ENCODE assay signal across 8 mouse cellular contexts in the genomic region with DNA sequence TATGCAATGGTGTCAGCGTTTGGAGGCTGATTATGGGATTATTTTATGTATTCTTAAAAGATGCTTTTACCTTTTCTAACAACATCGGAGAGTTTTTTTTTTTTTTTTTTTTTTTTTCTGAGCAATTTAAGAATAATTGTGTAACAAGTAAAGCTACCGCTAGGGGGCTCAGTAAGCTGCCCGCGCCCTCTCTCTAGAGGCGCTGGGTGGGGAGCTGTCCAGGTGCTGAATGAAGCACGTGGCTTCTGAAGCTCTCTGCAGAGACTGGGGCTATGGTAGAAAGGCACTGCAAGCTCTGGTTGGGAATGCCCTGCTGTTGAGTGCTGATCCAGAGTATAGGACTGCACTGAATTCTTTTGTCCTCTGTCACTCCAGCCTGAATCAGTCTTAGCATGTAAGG. TPM values are rescaled to one million over a fixed set of nuclear protein-coding genes. Genes with fewer than 3 reads are reported as not detected.
A peak's percentile ranks its signal among the peaks of the same experiment; 100 is the strongest.
DNase-seq lines count a peak whose midpoint lies in the region; ATAC-seq lines count a peak whose summit lies in the region.

No protein-coding gene starts in this region.

- WGBS in hindbrain, embryonic 11.5 days, result 9% methylated on average over 7 of the region's 7 CpGs
- WGBS in hindbrain, embryonic 16.5 days, result 6% methylated on average over 7 of the region's 7 CpGs
- WGBS in forebrain, embryonic 16.5 days, result 5% methylated on average over 7 of the region's 7 CpGs

- peak; percentile 88 for DNase-seq in hindbrain, embryonic 11.5 days (ENCODE audit: low spot score)
- peak; percentile 76 for DNase-seq in left cerebral cortex, postnatal 4 days
- DNase-seq in naive thymus-derived CD4-positive, alpha-beta T cell, adult 2 months (ENCODE audit: low read depth), result peak; percentile 73
- DNase-seq in telencephalon, adult 2 months (ENCODE audit: low read depth, low spot score), result peak; percentile 39

- H3K4me1 ChIP-seq in hindbrain, embryonic 11.5 days (replicated peaks; ENCODE audit: control insufficient read depth, insufficient read depth, low read length), result no peaks in the 10 kb centered on the region
- H3K4me1 ChIP-seq in hindbrain, embryonic 16.5 days (ENCODE audit: control insufficient read depth, insufficient read depth, low read depth, low read length), result no peaks in the 10 kb centered on the region
- H3K4me1 ChIP-seq in forebrain, embryonic 16.5 days (replicated peaks; ENCODE audit: control insufficient read depth, insufficient read depth, low read length), result no peaks in the 10 kb centered on the region

- H3K4me2 ChIP-seq in hindbrain, embryonic 11.5 days (replicated peaks; ENCODE audit: low read depth, low read length), result no peak overlapping the region
- H3K4me2 ChIP-seq in hindbrain, embryonic 16.5 days (ENCODE audit: low read length), result no peak overlapping the region
- H3K4me2 ChIP-seq in forebrain, embryonic 16.5 days (ENCODE audit: low read length), result no peak overlapping the region

- peak; percentile 65; the same call in 1 of the 2 replicates for ATAC-seq in hindbrain, embryonic 11.5 days (ENCODE audit: low FRiP score)
- ATAC-seq in hindbrain, embryonic 16.5 days, result no peak
- ATAC-seq in cerebellum, adult (ENCODE audit: insufficient number of reproducible peaks, low FRiP score, low TSS enrichment), result peak; percentile 89
- ATAC-seq in forebrain, embryonic 16.5 days, result peak; percentile 72
- peak; percentile 71 for ATAC-seq in inflammation-experienced regulatory T-cells, adult 6 months

- H3K27ac ChIP-seq in hindbrain, embryonic 11.5 days (ENCODE audit: low read depth, low read length), result no peak overlapping the region
- no peak overlapping the region for H3K27ac ChIP-seq in hindbrain, embryonic 16.5 days (ENCODE audit: low read depth, low read length)
- H3K27ac ChIP-seq in forebrain, embryonic 16.5 days (ENCODE audit: low read length), result no peak overlapping the region

- no peak overlapping the region for H3K4me3 ChIP-seq in hindbrain, embryonic 11.5 days (ENCODE audit: low read depth, low read length)
- no peak overlapping the region for H3K4me3 ChIP-seq in hindbrain, embryonic 16.5 days (ENCODE audit: low read length)
- no peak overlapping the region for H3K4me3 ChIP-seq in forebrain, embryonic 16.5 days (replicated peaks; ENCODE audit: low read length)

- intact Hi-C loops in left cerebral cortex, postnatal 4 days (cut with DNase I), result no loop called here

- H3K27me3 ChIP-seq in hindbrain, embryonic 11.5 days (ENCODE audit: control insufficient read depth, insufficient read depth, low read length), result no peaks in the 10 kb centered on the region
- no peaks in the 10 kb centered on the region; the same call in 1 of the 2 replicates for H3K27me3 ChIP-seq in hindbrain, embryonic 16.5 days (replicated peaks; ENCODE audit: control insufficient read depth, insufficient read depth, low read length)
- H3K27me3 ChIP-seq in forebrain, embryonic 16.5 days (replicated peaks; ENCODE audit: control insufficient read depth, insufficient read depth, low read length), result no peaks in the 10 kb centered on the region

- no peaks in the 10 kb centered on the region for H3K36me3 ChIP-seq in hindbrain, embryonic 11.5 days (ENCODE audit: control insufficient read depth, insufficient read depth, low read length)
- H3K36me3 ChIP-seq in hindbrain, embryonic 16.5 days (ENCODE audit: control insufficient read depth, insufficient read depth, low read length), result no peaks in the 10 kb centered on the region
- H3K36me3 ChIP-seq in forebrain, embryonic 16.5 days (ENCODE audit: control insufficient read depth, insufficient read depth), result no peaks in the 10 kb centered on the region

- H3K9me3 ChIP-seq in hindbrain, embryonic 11.5 days (ENCODE audit: control insufficient read depth, low read length), result no peaks in the 10 kb centered on the region
- peaks cover 6% of the 10 kb centered on the region for H3K9me3 ChIP-seq in hindbrain, embryonic 16.5 days (ENCODE audit: control insufficient read depth, low read length)
- H3K9me3 ChIP-seq in forebrain, embryonic 16.5 days (ENCODE audit: control insufficient read depth, low read length), result no peaks in the 10 kb centered on the region

- H3K9ac ChIP-seq in hindbrain, embryonic 11.5 days (ENCODE audit: low read depth, low read length), result no peak overlapping the region
- H3K9ac ChIP-seq in hindbrain, embryonic 16.5 days (ENCODE audit: low read depth, low read length), result no peak overlapping the region
- no peak overlapping the region for H3K9ac ChIP-seq in forebrain, embryonic 16.5 days (replicated peaks; ENCODE audit: low read depth, low read length)

RNA-seq across cellular contexts. Expression of a gene that starts 26.0 kb away (rescaled TPM):
- polyA plus RNA-seq in hindbrain, embryonic 11.5 days (2014; fragmentation: Nextera tagmentation; extraction: Ambion mirVana), result 12.4 and 33.9 TPM in 2 replicates
- 65.4 and 73.8 TPM in 2 replicates for polyA plus RNA-seq in hindbrain, embryonic 16.5 days (2015; fragmentation: Nextera tagmentation; extraction: Ambion mirVana)
- 62.2 and 78.0 TPM in 2 replicates for polyA plus RNA-seq in forebrain, embryonic 16.5 days (2015; fragmentation: Nextera tagmentation; extraction: Ambion mirVana)
- under 1 TPM in 1 of 3 experiments, not detected in 2; 0.27 TPM for polyA plus RNA-seq in inflammation-experienced regulatory T-cells, adult 6 months (2017; shearing (Covaris generic))
- 100 to 1,000 TPM; 211 to 222 TPM for total RNA-seq in left cerebral cortex, postnatal 4 days (2021)

Comparison
In these comparisons a context has a peak if more than half of its experiments do, and no peak if none do; other contexts are left out.
1. RNA of a gene that starts 26.0 kb away (polyA plus RNA-seq): 62.2 to 78.0 TPM in forebrain, embryonic 16.5 days, 65.4 to 73.8 TPM in hindbrain, embryonic 16.5 days and 12.4 to 33.9 TPM in hindbrain, embryonic 11.5 days; 0.27 TPM in inflammation-experienced regulatory T-cells, adult 6 months; every median in the first group is over 10 times any median in the second.
2. Peak in every context shown above with its lines, with median percentiles within 50 percentile points of each other: DNase-seq.